Mouse (Mus musculus): Measurements from ENCODE around the gene Mycbpap.

GRCm38 (mm10) chr11:94526171-94526879, 4.8 kb upstream of the Mycbpap start:
- TF ChIP-seq CTCF (IDR thresholded peaks at IDR 0.05; ENCODE audit: low read depth) (no peak), EP300 (IDR thresholded peaks at IDR 0.05; ENCODE audit: low read depth) (no peak)

Measured in liver, postnatal 0 days (tissue).